Mouse (Mus musculus) ES-E14 (cell line): Measurements from ENCODE around the gene Rgs10. TPM values are rescaled to one million over a fixed set of nuclear protein-coding genes. Genes with fewer than 3 reads are reported as not detected.

Experiments
- DNase-seq: peaks from one replicate; pipeline ENCODE4 v3.0.0-alpha.2; 2013; ENCODE audit warnings: low read depth, low spot score
- H3K27ac ChIP-seq: 2 replicates; pipeline ENCODE4 v1.5.1; 2012; ENCODE audit warnings: low read depth, mild to moderate bottlenecking, low read length, moderate library complexity, mixed read lengths; ENCODE audit not compliant: poor library complexity, insufficient read depth, severe bottlenecking
- H3K36me3 ChIP-seq: 2 replicates; pipeline ENCODE4 v1.6.1; 2012; ENCODE audit warnings: mild to moderate bottlenecking, low read length, moderate library complexity, mixed read lengths; ENCODE audit not compliant: control insufficient read depth, poor library complexity, insufficient read depth, severe bottlenecking
- H3K4me1 ChIP-seq, 2 experiments: fragments of 150-350 bp in 1 of 2; sonication (generic) in 1 of 2; 2 replicates each; pipeline ENCODE4 v1.6.1; 2012; ENCODE audit warnings: low read length in 2 of 2, mild to moderate bottlenecking in 1 of 2, mixed read lengths in 1 of 2; ENCODE audit not compliant: control insufficient read depth in 2 of 2, insufficient read depth in 2 of 2, poor library complexity in 1 of 2
- H3K4me3 ChIP-seq, 2 experiments: fragments of 150-350 bp in 1 of 2; sonication (generic) in 1 of 2; 2 replicates each; pipeline ENCODE4 v1.5.1; 2012; ENCODE audit warnings: low read length in 2 of 2, low read depth in 1 of 2, mild to moderate bottlenecking in 1 of 2, mixed read lengths in 1 of 2; ENCODE audit not compliant: insufficient read depth in 1 of 2, poor library complexity in 1 of 2, severe bottlenecking in 1 of 2
- H3K9ac ChIP-seq: 2 replicates; pipeline ENCODE4 v1.6.1; 2012; ENCODE audit warnings: low read depth, mild to moderate bottlenecking, low read length, mixed read lengths; ENCODE audit not compliant: poor library complexity, insufficient read depth, severe bottlenecking
- H3K9me3 ChIP-seq: fragments of 150-350 bp; sonication (generic); 2 replicates; pipeline ENCODE4 v1.6.1; 2012; ENCODE audit warnings: low read depth, mild to moderate bottlenecking, low read length; ENCODE audit not compliant: control insufficient read depth, insufficient read depth
- CHD2 ChIP-seq: IDR thresholded peaks from 2 replicates; pipeline ENCODE4 v1.6.1; 2014; ENCODE audit warnings: mild to moderate bottlenecking, low read depth, low read length, inconsistent platforms
- HCFC1 ChIP-seq: IDR thresholded peaks from 2 replicates; pipeline ENCODE4 v1.6.1; 2012; ENCODE audit warnings: low read length, inconsistent platforms, borderline replicate concordance; ENCODE audit not compliant: insufficient read depth
- MAFK ChIP-seq: IDR thresholded peaks from 2 replicates; pipeline ENCODE4 v1.6.1; 2014; ENCODE audit warnings: mild to moderate bottlenecking, low read depth, low read length, inconsistent platforms; ENCODE audit not compliant: insufficient read depth
- ZC3H11A ChIP-seq: IDR thresholded peaks from 2 replicates; pipeline ENCODE4 v1.6.1; 2012; ENCODE audit warnings: low read depth, mild to moderate bottlenecking, inconsistent platforms, low read length, borderline replicate concordance
- ZNF384 ChIP-seq: IDR thresholded peaks from 2 replicates; pipeline ENCODE4 v1.6.1; 2012; ENCODE audit warnings: low read depth, low read length, inconsistent platforms
- in situ Hi-C, 2 experiments: fragments of 600-800 bp; cut with MboI; formaldehyde crosslinking; loops; one replicate each; pipeline ENCODE4 v1.15.1; 2025; ENCODE audit warnings: low sequenced_read_pairs in 2 of 2, inconsistent platforms in 1 of 2; ENCODE audit not compliant: unreplicated experiment in 2 of 2
- total RNA-seq: library from RNA; depleted of rRNA; stranded (reverse); fragments of 300-350 nt; gene quantifications from 2 replicates; pipeline ENCODE4 v1.2.3, GENCODE M21; 2012

The Rgs10 gene
- total RNA-seq, 1 experiment = 6.2 TPM

DNA sequence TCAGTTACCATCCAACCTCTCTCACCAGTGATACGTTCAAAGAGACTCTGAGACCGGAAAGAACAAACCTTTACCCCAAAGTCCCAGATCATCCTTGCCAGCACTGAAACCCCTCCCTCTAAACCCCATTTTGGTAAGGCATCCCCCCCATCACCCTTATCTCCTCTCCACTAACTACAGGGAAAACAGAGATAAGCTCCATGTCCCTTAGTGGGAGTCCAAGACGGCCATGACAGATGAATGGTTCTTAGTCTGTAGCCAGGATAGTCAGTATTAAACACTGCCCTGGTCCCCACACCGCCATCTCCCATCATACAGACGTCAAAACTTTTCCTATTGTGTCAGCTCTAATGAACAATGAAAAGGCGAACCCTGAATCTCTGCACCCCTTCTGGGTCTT lies 14.6 kb downstream of the Rgs10 start:
- Histone ChIP-seq H3K4me3 (no peak overlapping the region), H3K9ac (no peak overlapping the region), H3K36me3 (no peaks in the 10 kb centered on the region), H3K4me1 (no peaks in the 10 kb centered on the region), H3K27ac (no peak overlapping the region), H3K9me3 (no peaks in the 10 kb centered on the region)
- TF ChIP-seq CHD2 (no peak), ZNF384 (no peak), ZC3H11A (no peak), MAFK (no peak), HCFC1 (no peak)
- no peak for DNase-seq
- in situ Hi-C loops = loop anchor here in 1 of 2 experiments (25.0 kb wide), 1 partner anchor 283 kb away; no protein-coding TSS in a partner anchor

DNA sequence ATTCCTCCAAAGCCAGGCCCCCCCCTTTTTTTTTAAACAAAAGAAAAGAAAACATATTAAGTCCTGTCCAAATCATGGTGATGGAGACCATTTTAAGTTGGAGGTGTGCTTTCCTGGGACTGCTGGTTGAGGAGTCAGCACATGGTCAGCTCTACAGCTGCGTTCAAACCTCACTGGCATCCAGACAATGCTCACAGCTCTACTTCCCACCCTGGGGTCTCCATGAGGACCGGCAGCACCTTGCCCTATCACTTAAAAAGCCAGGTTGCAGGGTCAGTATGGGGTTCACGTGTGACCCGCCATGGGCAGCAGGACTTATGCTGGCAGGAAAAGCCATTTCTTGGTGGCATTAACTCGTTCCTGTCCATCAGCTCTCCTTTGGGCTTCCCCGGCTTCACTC lies 15.0 kb downstream of the Rgs10 start:
- no peak for TF ChIP-seq MAFK
- TF ChIP-seq HCFC1 = no peak
- TF ChIP-seq CHD2 = no peak
- no peak for TF ChIP-seq ZC3H11A
- no peak for TF ChIP-seq ZNF384
- DNase-seq = no peak
- H3K36me3 ChIP-seq = no peaks in the 10 kb centered on the region
- no peaks in the 10 kb centered on the region for H3K4me1 ChIP-seq
- H3K9me3 ChIP-seq = no peaks in the 10 kb centered on the region
- H3K9ac ChIP-seq = no peak overlapping the region
- no peak overlapping the region for H3K4me3 ChIP-seq
- H3K27ac ChIP-seq = no peak overlapping the region
- in situ Hi-C loops = loop anchor here in 1 of 2 experiments (25.0 kb wide), 1 partner anchor 284 kb away; no protein-coding TSS in a partner anchor

DNA sequence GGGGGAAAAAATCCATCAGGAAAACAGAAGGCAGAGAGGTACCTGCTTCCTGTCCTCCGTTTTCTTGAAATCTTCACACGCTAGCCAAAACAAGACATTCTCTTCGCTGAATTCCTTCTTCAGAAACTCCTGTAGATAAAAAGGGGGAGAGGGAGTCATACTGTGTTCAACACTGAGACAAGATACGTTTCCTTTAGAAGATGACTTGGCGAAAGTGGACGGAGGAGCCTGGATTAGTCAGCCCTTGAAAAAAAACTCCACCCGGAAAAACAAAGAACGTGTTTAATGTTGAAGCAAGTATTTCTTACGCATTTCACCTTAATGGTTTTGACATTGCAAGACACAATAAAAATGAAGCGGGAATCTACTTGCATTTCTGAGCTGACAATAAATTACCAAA lies 15.4 kb downstream of the Rgs10 start:
- no peak overlapping the region for H3K4me3 ChIP-seq
- H3K4me1 ChIP-seq = no peaks in the 10 kb centered on the region
- H3K9me3 ChIP-seq = no peaks in the 10 kb centered on the region
- no peak overlapping the region for H3K27ac ChIP-seq
- no peak for DNase-seq
- in situ Hi-C loops = loop anchor here in 1 of 2 experiments (25.0 kb wide), 1 partner anchor 284 kb away; no protein-coding TSS in a partner anchor
- H3K36me3 ChIP-seq = no peaks in the 10 kb centered on the region
- TF ChIP-seq ZNF384 = no peak
- TF ChIP-seq CHD2 = no peak
- TF ChIP-seq MAFK = no peak
- TF ChIP-seq HCFC1 = no peak
- TF ChIP-seq ZC3H11A = no peak
- H3K9ac ChIP-seq = no peak overlapping the region

DNA sequence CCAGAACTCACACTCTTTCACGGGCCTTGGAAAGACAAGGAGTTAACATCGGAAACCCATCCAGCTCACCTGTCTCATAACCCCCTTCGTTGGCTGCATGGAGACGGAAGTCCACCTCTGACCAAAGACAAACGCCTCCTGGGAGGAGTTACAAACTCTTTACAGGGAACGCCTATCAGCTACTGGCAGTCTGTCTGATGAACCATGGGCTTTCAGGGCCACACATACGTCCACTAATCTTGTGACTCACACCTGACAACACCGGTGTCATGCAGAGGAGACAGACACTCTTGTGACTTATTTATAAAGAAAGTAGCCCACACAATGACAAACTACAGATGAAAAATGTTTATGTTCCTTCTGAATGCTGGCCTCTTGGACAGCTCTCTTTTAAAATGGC lies 16.0 kb downstream of the Rgs10 start:
- no peaks in the 10 kb centered on the region for H3K36me3 ChIP-seq
- no peak overlapping the region for H3K27ac ChIP-seq
- DNase-seq = no peak
- no peaks in the 10 kb centered on the region for H3K4me1 ChIP-seq
- in situ Hi-C loops = loop anchor here in 1 of 2 experiments (25.0 kb wide), 1 partner anchor 285 kb away; no protein-coding TSS in a partner anchor
- H3K4me3 ChIP-seq = no peak overlapping the region
- no peaks in the 10 kb centered on the region for H3K9me3 ChIP-seq
- TF ChIP-seq CHD2 = no peak
- TF ChIP-seq HCFC1 = no peak
- TF ChIP-seq ZC3H11A = no peak
- no peak for TF ChIP-seq ZNF384
- TF ChIP-seq MAFK = no peak
- no peak overlapping the region for H3K9ac ChIP-seq
